Mouse (Mus musculus) embryonic facial prominence, embryonic 14.5 days (tissue): ENCODE measurements around the gene Rbfox3. TPM values are rescaled to one million over a fixed set of nuclear protein-coding genes. Genes with fewer than 3 reads are reported as not detected.

ENCODE experiments used
- ATAC-seq: fragments of 200-750 bp; cut with Nextera tagmentation; 2 replicates; pipeline ENCODE4 v1.8.0; 2017; ENCODE audit warnings: low read depth, moderate number of reproducible peaks, moderate TSS enrichment
- DNase-seq: peaks from one replicate; pipeline ENCODE4 v3.0.0-alpha.2; 2015; ENCODE audit warnings: low spot score
- H3K27ac ChIP-seq: fragments of 300-500 bp; sonication (generic); replicated peaks from 2 replicates; pipeline ENCODE4 v1.5.1; 2014; ENCODE audit warnings: low read depth, mild to moderate bottlenecking, low read length, moderate library complexity
- H3K27me3 ChIP-seq: fragments of 300-500 bp; sonication (generic); replicated peaks from 2 replicates; pipeline ENCODE4 v1.6.1; 2014; ENCODE audit warnings: low read length; ENCODE audit not compliant: control insufficient read depth, insufficient read depth
- H3K36me3 ChIP-seq: fragments of 300-500 bp; sonication (generic); 2 replicates; pipeline ENCODE4 v1.6.1; 2014; ENCODE audit warnings: low read length, mixed read lengths; ENCODE audit not compliant: control insufficient read depth, insufficient read depth
- H3K4me1 ChIP-seq: fragments of 300-500 bp; sonication (generic); 2 replicates; pipeline ENCODE4 v1.6.1; 2014; ENCODE audit warnings: antibody characterized with exemption, low read length; ENCODE audit not compliant: control insufficient read depth, insufficient read depth
- H3K4me2 ChIP-seq: fragments of 300-500 bp; sonication (generic); 2 replicates; pipeline ENCODE4 v1.6.1; 2014; ENCODE audit warnings: low read depth, mild to moderate bottlenecking, low read length, moderate library complexity, mixed read lengths
- H3K4me3 ChIP-seq: fragments of 300-500 bp; sonication (generic); 2 replicates; pipeline ENCODE4 v1.5.1; 2014; ENCODE audit warnings: low read depth, mild to moderate bottlenecking, low read length
- H3K9ac ChIP-seq: fragments of 300-500 bp; sonication (generic); 2 replicates; pipeline ENCODE4 v1.6.1; 2014; ENCODE audit warnings: low read depth, mild to moderate bottlenecking, low read length, moderate library complexity, mixed read lengths
- H3K9me3 ChIP-seq: fragments of 300-500 bp; sonication (generic); 2 replicates; pipeline ENCODE4 v1.6.1; 2016; ENCODE audit warnings: low read length; ENCODE audit not compliant: control insufficient read depth
- WGBS: fragments of 180-500 bp; shearing (Covaris S2); extraction: QIAGEN DNeasy Blood & Tissue Kit; methylation state at CpG from one replicate; pipeline ENCODE4 v1.1.7; 2014; 5-methylcytosine and 5-hydroxymethylcytosine counted together
- polyA plus RNA-seq: library from polyadenylated mRNA; unstranded; fragments of >200 nt; fragmentation: Nextera tagmentation; extraction: Ambion mirVana; gene quantifications from 2 replicates; pipeline ENCODE4 v1.2.1, GENCODE M21; 2014

The Rbfox3 gene
- polyA plus RNA-seq, 1 experiment from 2014 or later, result 3.4 TPM

DNA sequence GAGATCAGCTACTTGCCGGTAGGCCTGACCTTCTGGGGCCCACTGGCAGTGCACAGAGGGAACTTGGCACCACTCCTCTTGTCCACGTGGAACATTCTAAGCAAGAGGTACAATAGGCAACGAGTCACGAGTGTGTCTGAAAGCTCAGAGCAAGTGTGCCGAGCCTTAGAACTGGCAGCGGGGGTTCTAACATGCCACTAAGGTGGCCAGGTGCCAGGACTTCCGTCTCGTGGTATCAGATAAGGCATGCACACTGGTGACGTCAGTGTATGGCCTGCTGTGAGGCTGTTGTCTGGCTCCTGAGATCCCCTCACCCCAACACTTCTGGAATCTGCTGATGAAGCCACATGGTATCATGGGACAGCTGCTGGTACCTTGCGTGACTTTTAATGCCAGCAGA is 162.8 kb downstream of the Rbfox3 start:
- ATAC-seq, result no peak
- H3K36me3 ChIP-seq, result no peaks in the 10 kb centered on the region
- no peak overlapping the region for H3K9ac ChIP-seq
- no peak overlapping the region for H3K27ac ChIP-seq
- H3K9me3 ChIP-seq, result no peaks in the 10 kb centered on the region
- WGBS, result 60% methylated on average over 10 of the region's 10 CpGs
- no peaks in the 10 kb centered on the region; the same call in 1 of the 2 replicates for H3K4me1 ChIP-seq
- H3K4me2 ChIP-seq, result no peak overlapping the region
- peaks cover 27% of the 10 kb centered on the region for H3K27me3 ChIP-seq
- no peak for DNase-seq
- no peak overlapping the region for H3K4me3 ChIP-seq

DNA sequence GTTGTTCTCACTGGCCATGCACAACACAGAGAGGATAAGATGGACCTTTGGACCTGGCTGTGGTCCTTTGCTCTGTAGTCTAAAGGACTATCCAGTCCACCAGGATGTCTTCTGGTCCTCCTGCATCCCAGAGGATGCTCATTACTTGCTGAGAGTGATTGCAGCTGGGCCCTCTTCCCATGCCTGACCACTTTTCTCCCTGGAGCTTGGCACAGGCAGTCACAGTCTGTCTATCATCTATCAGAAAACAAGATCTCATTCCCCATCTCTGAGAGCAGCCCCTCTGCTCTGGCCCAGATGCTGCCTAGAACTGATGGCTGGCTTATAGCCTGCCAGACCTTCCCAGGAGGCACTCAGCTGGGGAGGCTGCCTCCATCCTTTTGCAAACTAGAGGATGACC is 166.1 kb downstream of the Rbfox3 start:
- ATAC-seq, result peak; percentile 16; the same call in 1 of the 2 replicates
- Histone ChIP-seq H3K4me3 (no peak overlapping the region), H3K4me2 (no peak overlapping the region), H3K9ac (no peak overlapping the region), H3K4me1 (no peaks in the 10 kb centered on the region; the same call in 1 of the 2 replicates), H3K27me3 (peaks cover 30% of the 10 kb centered on the region), H3K36me3 (no peaks in the 10 kb centered on the region), H3K27ac (no peak overlapping the region), H3K9me3 (no peaks in the 10 kb centered on the region)
- no peak for DNase-seq

DNA sequence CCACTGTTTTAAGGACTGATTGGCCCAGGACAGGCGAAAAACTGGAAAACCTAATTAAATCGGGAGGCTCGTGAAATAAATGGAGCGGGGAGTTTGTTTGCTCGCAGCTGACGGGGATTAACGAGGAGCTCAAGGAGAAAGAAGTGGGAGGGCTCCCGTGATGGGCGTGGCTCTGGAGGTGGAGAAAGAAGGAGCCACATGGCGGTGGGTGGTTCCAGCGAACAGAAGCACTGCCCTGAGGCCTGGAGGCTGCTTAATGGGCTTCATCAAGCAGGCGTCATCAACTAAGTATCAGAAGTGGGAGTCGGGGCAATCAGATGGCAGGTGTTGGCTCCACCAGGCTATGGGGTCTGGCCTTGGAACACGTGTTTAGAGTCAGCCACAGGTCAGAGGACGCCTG is 166.6 kb downstream of the Rbfox3 start:
- ATAC-seq (peak; percentile 77), DNase-seq (peak; percentile 88)
- Histone ChIP-seq H3K4me3 (peak overlapping the region; percentile 4; the same call in 1 of the 2 replicates), H3K4me2 (peak overlapping the region; percentile 49), H3K9ac (no peak overlapping the region; the same call in 1 of the 2 replicates), H3K27ac (no peak overlapping the region), H3K27me3 (peaks cover 30% of the 10 kb centered on the region), H3K4me1 (peaks cover 1% of the 10 kb centered on the region; the same call in 1 of the 2 replicates), H3K9me3 (no peaks in the 10 kb centered on the region), H3K36me3 (no peaks in the 10 kb centered on the region)
- WGBS, result 2% methylated on average over 15 of the region's 15 CpGs

DNA sequence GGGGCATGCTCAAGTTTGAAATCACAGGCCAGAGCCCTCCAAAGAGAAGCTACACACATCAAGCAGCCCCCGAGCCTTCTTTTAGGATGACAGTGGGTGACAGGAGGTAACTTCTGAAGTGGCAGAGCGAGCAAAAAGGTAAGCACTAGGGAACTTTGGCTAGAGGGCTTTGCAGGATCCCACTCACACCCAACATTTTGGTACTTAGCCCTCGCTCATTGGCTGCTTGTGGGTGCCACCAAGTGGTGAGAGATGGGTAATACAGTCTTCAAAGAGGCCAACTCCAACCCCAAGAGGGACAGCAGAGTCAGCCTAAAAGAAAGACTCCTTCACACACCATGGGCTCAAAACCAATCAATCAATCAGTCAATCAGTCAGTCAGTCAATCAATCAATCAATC is 168.6 kb downstream of the Rbfox3 start:
- Histone ChIP-seq H3K27ac (no peak overlapping the region), H3K4me1 (peaks cover 10% of the 10 kb centered on the region; the same call in 1 of the 2 replicates), H3K4me2 (no peak overlapping the region), H3K9ac (no peak overlapping the region), H3K27me3 (peaks cover 30% of the 10 kb centered on the region), H3K9me3 (no peaks in the 10 kb centered on the region), H3K36me3 (no peaks in the 10 kb centered on the region), H3K4me3 (no peak overlapping the region)
- 19% methylated on average over 3 of the region's 3 CpGs for WGBS
- DNase-seq (no peak), ATAC-seq (no peak)

DNA sequence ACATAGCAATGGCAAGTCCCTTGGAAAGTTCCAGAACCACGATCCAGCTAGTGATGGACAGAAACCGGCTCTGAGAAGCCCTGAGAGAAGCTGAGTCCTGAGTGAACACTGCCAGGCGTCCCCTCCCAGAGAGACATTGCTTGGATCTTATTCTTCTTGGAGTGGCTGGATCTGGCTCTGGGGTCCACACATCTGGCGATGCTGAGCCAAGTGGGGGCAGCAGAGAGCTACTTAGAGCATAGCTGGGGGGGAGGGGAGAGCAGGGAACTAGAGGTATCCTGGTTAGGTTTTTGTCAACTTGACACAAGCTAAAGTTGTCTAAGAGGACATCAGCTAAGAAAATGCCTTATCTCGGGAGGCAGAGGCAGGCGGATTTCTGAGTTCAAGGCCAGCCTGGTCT is 170.1 kb downstream of the Rbfox3 start:
- Histone ChIP-seq H3K4me3 (no peak overlapping the region), H3K4me2 (no peak overlapping the region), H3K9ac (no peak overlapping the region), H3K36me3 (no peaks in the 10 kb centered on the region), H3K4me1 (peaks cover 10% of the 10 kb centered on the region; the same call in 1 of the 2 replicates), H3K27me3 (peaks cover 30% of the 10 kb centered on the region), H3K27ac (no peak overlapping the region), H3K9me3 (no peaks in the 10 kb centered on the region)
- 33% methylated on average over 6 of the region's 6 CpGs for WGBS
- ATAC-seq, result no peak
- DNase-seq, result no peak

DNA sequence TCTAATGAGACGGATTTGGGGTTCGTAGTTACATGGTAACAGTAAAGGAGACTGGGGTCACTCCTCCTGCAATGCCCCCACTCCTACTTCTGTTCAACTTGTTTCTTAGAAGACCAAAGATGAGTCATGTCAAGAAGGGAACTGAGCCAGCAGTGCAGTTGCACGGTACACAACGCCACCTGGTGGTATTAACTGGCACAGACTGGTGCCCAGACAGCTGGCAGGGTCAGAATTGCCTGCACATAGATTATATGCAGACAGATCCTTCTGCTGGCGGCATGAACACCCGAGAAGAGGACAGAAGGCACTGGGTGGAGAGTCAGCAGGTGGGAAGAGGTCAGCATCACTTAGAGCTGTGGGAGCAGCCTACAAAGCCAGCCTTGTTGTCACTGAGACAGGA is 171.4 kb downstream of the Rbfox3 start:
- DNase-seq, result peak; percentile 64
- Histone ChIP-seq H3K4me3 (no peak overlapping the region), H3K4me1 (peaks cover 10% of the 10 kb centered on the region; the same call in 1 of the 2 replicates), H3K9ac (no peak overlapping the region), H3K4me2 (no peak overlapping the region; the same call in 1 of the 2 replicates), H3K27me3 (peaks cover 19% of the 10 kb centered on the region), H3K27ac (no peak overlapping the region), H3K36me3 (no peaks in the 10 kb centered on the region), H3K9me3 (no peaks in the 10 kb centered on the region)
- no peak for ATAC-seq
- 14% methylated on average over 6 of the region's 6 CpGs for WGBS

DNA sequence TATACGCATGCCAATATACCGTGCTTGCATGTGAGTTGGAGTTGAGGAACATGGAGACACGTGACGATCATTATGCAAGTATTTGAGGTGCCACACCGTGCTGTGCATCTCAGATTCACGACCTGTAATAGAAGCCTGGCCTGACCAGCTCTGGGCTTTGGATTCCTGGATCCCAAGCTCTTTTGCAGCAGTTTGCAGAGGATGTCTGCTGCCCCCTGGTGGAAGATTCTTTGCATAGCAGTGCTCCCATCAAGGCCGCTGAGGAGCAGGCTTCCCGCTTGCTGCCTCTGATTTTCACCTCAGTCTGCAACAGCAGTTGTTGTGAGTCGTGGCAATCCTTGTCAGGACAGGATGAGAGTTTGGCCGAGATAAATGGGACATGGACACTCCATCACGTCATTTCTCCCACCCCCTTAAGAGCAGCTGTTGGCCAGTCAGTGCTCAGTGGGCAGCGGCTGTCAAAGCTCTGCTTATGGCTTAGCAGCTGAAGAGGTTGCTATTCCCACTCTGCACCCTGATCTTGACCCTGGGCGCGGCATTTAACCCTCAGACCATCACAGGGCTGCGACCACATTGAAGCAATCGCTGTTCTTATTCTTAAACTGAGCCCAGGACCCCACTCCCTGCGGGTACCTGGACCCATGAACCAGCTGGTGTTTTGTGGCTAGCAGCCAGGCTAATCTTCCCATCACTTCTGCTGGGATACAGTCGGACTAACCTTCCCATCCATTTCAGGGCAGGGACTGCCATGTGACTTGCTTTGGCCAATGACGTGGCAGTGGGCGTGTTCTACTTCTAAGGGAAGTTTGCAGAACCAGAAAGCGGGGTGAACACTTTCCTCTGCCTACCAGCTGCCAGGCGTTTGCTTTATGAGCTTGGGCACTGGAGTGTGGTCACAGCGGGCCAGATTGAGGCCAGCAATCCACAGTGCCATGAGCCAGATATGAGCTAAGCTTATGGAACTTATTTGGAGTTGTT is 172.3 kb downstream of the Rbfox3 start:
- 10% methylated on average over 23 of the region's 23 CpGs for WGBS
- Histone ChIP-seq H3K4me3 (0 out of 2 replicates have a peak overlapping the region, but pooled peaks have one; percentile 6), H3K36me3 (no peaks in the 10 kb centered on the region), H3K4me2 (peak overlapping the region; percentile 42), H3K9me3 (no peaks in the 10 kb centered on the region), H3K4me1 (0 out of 2 replicates have a peak, but pooled peaks cover 10% of the 10 kb centered on the region), H3K27me3 (peaks cover 12% of the 10 kb centered on the region), H3K9ac (no peak overlapping the region), H3K27ac (no peak overlapping the region)
- DNase-seq (peak; percentile 88), ATAC-seq (peak; percentile 68)

DNA sequence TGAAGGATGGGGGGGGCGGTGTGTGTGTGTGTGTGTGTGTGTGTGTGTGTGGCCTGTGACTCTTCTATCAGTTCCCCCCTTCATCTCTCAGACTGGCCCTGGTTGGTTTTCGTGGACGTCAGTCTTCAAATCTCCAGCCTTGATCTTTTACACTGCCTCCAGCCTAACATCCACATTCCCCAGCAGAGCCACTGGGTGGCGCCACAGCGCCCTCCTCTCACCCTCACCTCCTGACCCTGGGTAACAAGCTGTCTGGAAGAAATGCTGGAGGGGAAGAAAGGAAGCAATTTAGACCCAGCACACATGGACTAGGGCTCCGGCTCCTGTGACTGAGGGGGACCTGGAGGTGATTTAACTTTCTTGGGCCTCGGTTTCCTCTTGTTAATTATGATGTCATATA is 173.1 kb downstream of the Rbfox3 start:
- DNase-seq (no peak), ATAC-seq (no peak)
- Histone ChIP-seq H3K4me3 (no peak overlapping the region), H3K4me1 (0 out of 2 replicates have a peak, but pooled peaks cover 10% of the 10 kb centered on the region), H3K4me2 (no peak overlapping the region), H3K36me3 (no peaks in the 10 kb centered on the region), H3K9me3 (no peaks in the 10 kb centered on the region), H3K9ac (no peak overlapping the region), H3K27me3 (peaks cover 5% of the 10 kb centered on the region; the same call in 1 of the 2 replicates), H3K27ac (no peak overlapping the region)
- WGBS, result 21% methylated on average over 7 of the region's 7 CpGs
